Mouse (Mus musculus) testis, adult 2 months (tissue): ENCODE measurements around the gene H2-Q6. TPM values are rescaled to one million over a fixed set of nuclear protein-coding genes. Genes with fewer than 3 reads are reported as not detected.
"Not testable (repeated sequence)": the region's sequence is repeated elsewhere in the genome, so short reads cannot be mapped to it uniquely, and the experiment has no call there.

Experiments
- H3K27ac ChIP-seq: fragments of 200-500 bp; 2 replicates; pipeline ENCODE4 v1.5.1; 2012; ENCODE audit warnings: low read depth, low read length; ENCODE audit not compliant: control insufficient read depth, insufficient read depth
- H3K27me3 ChIP-seq: fragments of 200-500 bp; 2 replicates; pipeline ENCODE4 v1.6.1; 2012; ENCODE audit warnings: mild to moderate bottlenecking, low read length, moderate library complexity; ENCODE audit not compliant: control insufficient read depth, insufficient read depth
- H3K36me3 ChIP-seq: fragments of 200-500 bp; 2 replicates; pipeline ENCODE4 v1.6.1; 2012; ENCODE audit warnings: mild to moderate bottlenecking, low read length; ENCODE audit not compliant: control insufficient read depth, insufficient read depth
- H3K4me1 ChIP-seq: fragments of 200-500 bp; 2 replicates; pipeline ENCODE4 v1.6.1; 2012; ENCODE audit warnings: low read length; ENCODE audit not compliant: control insufficient read depth, insufficient read depth
- H3K4me3 ChIP-seq: fragments of 200-500 bp; 2 replicates; pipeline ENCODE4 v1.5.1; 2012; ENCODE audit warnings: low read depth, mild to moderate bottlenecking, low read length, moderate library complexity, mixed read lengths; ENCODE audit not compliant: control insufficient read depth
- CTCF ChIP-seq: fragments of 200-500 bp; IDR thresholded peaks from 2 replicates; pipeline ENCODE4 v1.5.1; 2012; ENCODE audit warnings: low read depth, mild to moderate bottlenecking, inconsistent platforms, low read length, moderate library complexity; ENCODE audit not compliant: control insufficient read depth, insufficient read depth, insufficient replicate concordance
- POLR2A ChIP-seq: fragments of 200-500 bp; IDR thresholded peaks from 2 replicates; pipeline ENCODE4 v1.6.1; 2012; ENCODE audit warnings: low read depth, mild to moderate bottlenecking, inconsistent platforms, low read length, moderate library complexity; ENCODE audit not compliant: control insufficient read depth
- polyA plus RNA-seq: library from polyadenylated mRNA; depleted of rRNA; stranded (reverse); fragments of >200 nt; gene quantifications from 2 replicates; pipeline ENCODE4 v1.2.3, GENCODE M21; 2012; rRNA removed

H2-Q6 gene
- polyA plus RNA-seq, 1 experiment, result 1.8 TPM

DNA sequence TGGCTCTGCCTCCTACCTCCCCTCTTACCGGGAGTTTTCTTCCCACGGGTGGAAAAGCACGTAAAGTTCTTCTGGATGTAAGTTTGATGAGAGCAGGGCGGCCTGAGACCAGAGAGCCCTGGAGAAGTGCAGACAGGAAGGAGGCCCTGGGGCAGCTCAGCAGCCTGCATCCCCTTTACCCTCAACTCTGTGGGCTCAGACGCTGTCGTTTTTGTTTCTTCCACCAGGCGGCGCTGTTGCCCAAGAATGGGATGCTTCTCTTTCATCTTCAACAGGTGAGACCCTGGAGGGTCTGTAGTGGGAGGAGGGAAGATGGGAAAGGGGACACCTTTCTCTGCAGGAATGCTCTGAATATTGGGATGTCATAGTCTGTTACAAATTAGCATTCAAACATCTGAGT is 41.0 kb downstream of the H2-Q6 start:
- not testable (repeated sequence) for H3K27ac ChIP-seq, H3K36me3 ChIP-seq, H3K27me3 ChIP-seq, H3K4me1 ChIP-seq, H3K4me3 ChIP-seq
- TF ChIP-seq CTCF, result peak; percentile 82

DNA sequence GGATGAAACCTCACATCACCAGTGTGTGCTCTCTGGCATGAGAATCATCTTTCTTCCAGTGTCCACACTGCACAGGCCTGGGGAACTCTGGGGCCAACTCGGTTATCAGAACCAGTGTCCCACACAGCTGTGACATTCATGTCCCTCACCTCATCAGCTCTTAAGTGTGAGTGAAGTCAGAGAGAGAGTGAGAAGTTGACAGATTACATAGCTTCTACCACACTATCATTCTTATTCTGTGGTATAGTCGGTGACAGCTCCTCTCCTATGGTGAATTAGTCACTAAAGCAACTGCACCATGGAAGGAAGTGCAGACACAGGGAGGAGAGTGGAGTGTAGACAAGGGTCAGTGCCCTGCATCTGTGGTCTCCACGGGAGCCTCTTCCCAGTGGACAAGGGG is 44.3 kb downstream of the H2-Q6 start:
- H3K27me3 ChIP-seq, H3K4me1 ChIP-seq, H3K36me3 ChIP-seq, H3K4me3 ChIP-seq, H3K27ac ChIP-seq: not testable (repeated sequence)

DNA sequence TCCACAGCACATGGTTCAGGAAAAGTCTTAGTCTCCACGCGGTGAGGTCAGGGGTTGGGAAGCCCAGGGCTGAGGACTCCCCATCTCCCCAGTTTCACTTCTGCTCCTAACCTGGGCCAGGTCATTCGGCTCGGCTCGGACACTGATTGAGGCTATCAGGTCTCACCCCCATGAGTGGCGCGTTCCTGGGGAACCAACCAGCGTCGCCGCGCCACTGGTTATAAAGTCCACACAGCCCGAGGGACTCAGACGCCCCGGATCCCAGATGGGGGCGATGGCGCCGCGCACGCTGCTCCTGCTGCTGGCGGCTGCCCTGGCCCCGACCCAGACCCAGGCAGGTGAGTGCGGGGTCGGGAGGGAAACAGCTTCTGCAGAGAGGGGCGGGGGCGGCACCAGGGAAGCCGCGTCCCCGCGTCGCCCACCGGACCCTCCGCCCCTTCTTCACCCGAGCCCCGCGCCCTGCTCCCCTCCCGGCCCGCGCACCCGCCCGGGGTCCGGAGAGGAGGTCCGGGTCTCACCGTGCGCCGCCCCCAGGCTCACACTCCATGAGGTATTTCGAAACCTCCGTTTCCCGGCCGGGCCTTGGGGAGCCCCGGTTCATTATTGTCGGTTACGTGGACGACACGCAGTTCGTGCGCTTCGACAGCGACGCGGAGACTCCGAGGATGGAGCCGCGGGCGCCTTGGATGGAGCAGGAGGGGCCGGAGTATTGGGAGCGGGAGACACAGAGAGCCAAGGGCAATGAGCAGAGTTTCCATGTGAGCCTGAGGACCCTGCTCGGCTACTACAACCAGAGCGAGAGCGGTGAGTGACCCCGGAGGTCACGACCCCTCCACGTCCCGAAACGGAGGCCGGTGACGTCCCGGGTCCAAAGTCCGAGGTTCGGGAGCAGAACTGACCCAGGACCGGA is 45.4 kb downstream of the H2-Q6 start, which contains the start of gene H2-Q10:
Gene H2-Q10, plus strand, starts transcription at position 248 of the 910 bp plus-strand sequence.
- TF ChIP-seq POLR2A (no peak), CTCF (no peak)
- Histone ChIP-seq H3K27me3 (no peaks in the 10 kb centered on the region), H3K4me3 (peak within 1 kb of the TSS; percentile 5), H3K4me1 (peaks cover 3% of the 10 kb centered on the region), H3K36me3 (no peaks in the 10 kb centered on the region), H3K27ac (no peak within 1 kb of the TSS)

Other genes starting within 250 kb of the H2-Q6 start
- 435 and 444 TPM in 2 replicates for gene Aif1, start 248.8 kb upstream of the H2-Q6 start, polyA plus RNA-seq
- gene Lst1, start 236.4 kb upstream of the H2-Q6 start, polyA plus RNA-seq, result 0.65 and 1.3 TPM in 2 replicates
- gene Ltb, start 230.4 kb upstream of the H2-Q6 start, polyA plus RNA-seq, result 0.86 and 0.87 TPM in 2 replicates
- 0.07 TPM in 1 of 2 replicates, not detected in the other for gene Tnf, start 222.8 kb upstream of the H2-Q6 start, polyA plus RNA-seq
- gene Lta, start 219.5 kb upstream of the H2-Q6 start, polyA plus RNA-seq, result 0.07 TPM in 1 of 2 replicates, not detected in the other
- gene Gm16181, start 204.0 kb upstream of the H2-Q6 start, polyA plus RNA-seq, result not detected in 2 replicates
- 10.4 and 11.7 TPM in 2 replicates for gene Atp6v1g2, start 191.2 kb upstream of the H2-Q6 start, polyA plus RNA-seq
- gene Nfkbil1, start 189.1 kb upstream of the H2-Q6 start, polyA plus RNA-seq, result 27.9 and 30.2 TPM in 2 replicates
- gene Ddx39b, start 183.1 kb upstream of the H2-Q6 start, polyA plus RNA-seq, result 125 and 129 TPM in 2 replicates
- gene H2-D1, start 162.1 kb upstream of the H2-Q6 start, polyA plus RNA-seq, result 29.6 and 31.4 TPM in 2 replicates
- gene H2-Q1, start 104.4 kb upstream of the H2-Q6 start, polyA plus RNA-seq, result not detected in 2 replicates
- gene H2-Q2, start 82.6 kb upstream of the H2-Q6 start, polyA plus RNA-seq, result 0.53 and 0.90 TPM in 2 replicates
- 3.2 and 4.2 TPM in 2 replicates for gene H2-Q4, start 45.2 kb upstream of the H2-Q6 start, polyA plus RNA-seq
- gene H2-Q7, start 14.3 kb downstream of the H2-Q6 start, polyA plus RNA-seq, result 4.9 and 5.2 TPM in 2 replicates
- gene H2-Q10, start 45.2 kb downstream of the H2-Q6 start, polyA plus RNA-seq, result 0.19 and 0.33 TPM in 2 replicates
- gene Pou5f1, start 81.2 kb downstream of the H2-Q6 start, polyA plus RNA-seq, result 9.6 and 11.1 TPM in 2 replicates
- gene Tcf19, start 92.0 kb downstream of the H2-Q6 start, polyA plus RNA-seq, result 2.5 and 2.6 TPM in 2 replicates
- gene Cchcr1, start 92.2 kb downstream of the H2-Q6 start, polyA plus RNA-seq, result 294 and 295 TPM in 2 replicates
- 2.5 and 3.6 TPM in 2 replicates for gene Psors1c2, start 108.4 kb downstream of the H2-Q6 start, polyA plus RNA-seq
- 8.7 and 9.5 TPM in 2 replicates for gene Cdsn, start 127.3 kb downstream of the H2-Q6 start, polyA plus RNA-seq
- 1.8 TPM in 1 of 2 replicates, not detected in the other for gene 2300002M23Rik, start 142.6 kb downstream of the H2-Q6 start, polyA plus RNA-seq
- gene Sfta2, start 176.7 kb downstream of the H2-Q6 start, polyA plus RNA-seq, result not detected in 2 replicates
- 0.36 TPM in 1 of 2 replicates, not detected in the other for gene Gm9573, start 201.8 kb downstream of the H2-Q6 start, polyA plus RNA-seq
- gene Mucl3, start 218.8 kb downstream of the H2-Q6 start, polyA plus RNA-seq, result 0.10 and 0.11 TPM in 2 replicates
- gene Vars2, start 242.7 kb downstream of the H2-Q6 start, polyA plus RNA-seq, result 9.5 and 9.8 TPM in 2 replicates
- gene Gtf2h4, start 248.9 kb downstream of the H2-Q6 start, polyA plus RNA-seq, result 29.4 and 33.7 TPM in 2 replicates